ENCODE assay signal across 8 mouse cellular contexts in genomic region chr9:22138480-22138879, GRCm38 (mm10). TPM values are rescaled to one million over a fixed set of nuclear protein-coding genes. Genes with fewer than 3 reads are reported as not detected.
DNase-seq lines count a peak whose midpoint lies in the region; ATAC-seq and TF ChIP-seq lines count a peak whose summit lies in the region.

No protein-coding gene starts in this region.

- H3K27me3 ChIP-seq in heart, postnatal 0 days (ENCODE audit: control insufficient read depth, insufficient read depth, low read length): no peaks in the 10 kb centered on the region
- H3K27me3 ChIP-seq in heart, embryonic 11.5 days (ENCODE audit: control insufficient read depth, insufficient read depth, low read length): 0 out of 2 replicates have a peak, but pooled peaks cover 3% of the 10 kb centered on the region
- H3K27me3 ChIP-seq in neural tube, embryonic 15.5 days (replicated peaks): no peaks in the 10 kb centered on the region
- no peaks in the 10 kb centered on the region for H3K27me3 ChIP-seq in midbrain, postnatal 0 days (ENCODE audit: insufficient read depth, low read length)
- H3K27me3 ChIP-seq in forebrain, embryonic 16.5 days (replicated peaks; ENCODE audit: control insufficient read depth, insufficient read depth, low read length): no peaks in the 10 kb centered on the region

- no peak for DNase-seq in heart, postnatal 0 days (ENCODE audit: low spot score)
- peak; percentile 51 for DNase-seq in neural tube, embryonic 10.5 days (ENCODE audit: extremely low spot score, low spot score)
- DNase-seq in cerebellum, postnatal 14 days: peak; percentile 73 to 76
- no peak for DNase-seq in midbrain, postnatal 0 days (ENCODE audit: low spot score)
- no peak for DNase-seq in ovary, postnatal 36 days (ENCODE audit: low spot score)

- TF ChIP-seq EP300 in heart, postnatal 0 days (IDR thresholded peaks at IDR 0.05; ENCODE audit: low read depth): no peak

- no peaks in the 10 kb centered on the region for H3K4me1 ChIP-seq in heart, postnatal 0 days (ENCODE audit: control insufficient read depth, insufficient read depth)
- H3K4me1 ChIP-seq in heart, embryonic 11.5 days (ENCODE audit: control insufficient read depth, insufficient read depth, low read length): no peaks in the 10 kb centered on the region
- peaks cover 3% of the 10 kb centered on the region; the same call in 1 of the 2 replicates for H3K4me1 ChIP-seq in neural tube, embryonic 15.5 days
- H3K4me1 ChIP-seq in midbrain, postnatal 0 days (ENCODE audit: insufficient read depth, low read length): no peaks in the 10 kb centered on the region
- no peaks in the 10 kb centered on the region for H3K4me1 ChIP-seq in forebrain, embryonic 16.5 days (replicated peaks; ENCODE audit: control insufficient read depth, insufficient read depth, low read length)

- no peak overlapping the region for H3K9ac ChIP-seq in heart, postnatal 0 days (replicated peaks; ENCODE audit: low read depth, low read length)
- H3K9ac ChIP-seq in heart, embryonic 11.5 days (ENCODE audit: low read depth, low read length): no peak overlapping the region
- H3K9ac ChIP-seq in neural tube, embryonic 15.5 days (replicated peaks): no peak overlapping the region
- H3K9ac ChIP-seq in midbrain, postnatal 0 days (replicated peaks; ENCODE audit: low read length, poor library complexity, severe bottlenecking): no peak overlapping the region
- no peak overlapping the region for H3K9ac ChIP-seq in forebrain, embryonic 16.5 days (replicated peaks; ENCODE audit: low read depth, low read length)

- H3K4me2 ChIP-seq in heart, postnatal 0 days (ENCODE audit: low read depth, low read length): no peak overlapping the region
- H3K4me2 ChIP-seq in heart, embryonic 11.5 days: no peak overlapping the region
- H3K4me2 ChIP-seq in neural tube, embryonic 15.5 days: no peak overlapping the region
- H3K4me2 ChIP-seq in midbrain, postnatal 0 days (ENCODE audit: low read depth, low read length, poor library complexity, severe bottlenecking): no peak overlapping the region
- no peak overlapping the region for H3K4me2 ChIP-seq in forebrain, embryonic 16.5 days (ENCODE audit: low read length)

- WGBS in heart, postnatal 0 days: 27% methylated on average over 2 of the region's 2 CpGs
- 36% methylated on average over 2 of the region's 2 CpGs for WGBS in heart, embryonic 11.5 days (ENCODE audit: insufficient replicate concordance)
- 32% methylated on average over 2 of the region's 2 CpGs for WGBS in neural tube, embryonic 15.5 days
- 23% methylated on average over 2 of the region's 2 CpGs for WGBS in midbrain, postnatal 0 days
- WGBS in forebrain, embryonic 16.5 days: 14% methylated on average over 2 of the region's 2 CpGs

- no peak overlapping the region for H3K4me3 ChIP-seq in heart, postnatal 0 days (ENCODE audit: low read depth, low read length)
- H3K4me3 ChIP-seq in heart, embryonic 11.5 days (ENCODE audit: low read depth, low read length): no peak overlapping the region
- no peak overlapping the region for H3K4me3 ChIP-seq in neural tube, embryonic 15.5 days (replicated peaks)
- H3K4me3 ChIP-seq in midbrain, postnatal 0 days (ENCODE audit: low read depth, low read length): no peak overlapping the region
- no peak overlapping the region for H3K4me3 ChIP-seq in forebrain, embryonic 16.5 days (replicated peaks; ENCODE audit: low read length)

- H3K27ac ChIP-seq in heart, postnatal 0 days (ENCODE audit: low read depth): no peak overlapping the region
- H3K27ac ChIP-seq in heart, embryonic 11.5 days (ENCODE audit: low read depth, low read length): no peak overlapping the region
- H3K27ac ChIP-seq in neural tube, embryonic 15.5 days (replicated peaks): no peak overlapping the region
- H3K27ac ChIP-seq in midbrain, postnatal 0 days (ENCODE audit: low read depth, low read length): no peak overlapping the region
- no peak overlapping the region for H3K27ac ChIP-seq in forebrain, embryonic 16.5 days (ENCODE audit: low read length)

- H3K36me3 ChIP-seq in heart, postnatal 0 days (replicated peaks; ENCODE audit: control insufficient read depth, insufficient read depth, low read length): no peaks in the 10 kb centered on the region
- no peaks in the 10 kb centered on the region for H3K36me3 ChIP-seq in heart, embryonic 11.5 days (ENCODE audit: control insufficient read depth, insufficient read depth, low read length)
- no peaks in the 10 kb centered on the region for H3K36me3 ChIP-seq in neural tube, embryonic 15.5 days
- no peaks in the 10 kb centered on the region for H3K36me3 ChIP-seq in midbrain, postnatal 0 days (ENCODE audit: insufficient read depth, low read length)
- H3K36me3 ChIP-seq in forebrain, embryonic 16.5 days (ENCODE audit: control insufficient read depth, insufficient read depth): no peaks in the 10 kb centered on the region

- no peaks in the 10 kb centered on the region for H3K9me3 ChIP-seq in heart, postnatal 0 days (replicated peaks; ENCODE audit: control insufficient read depth, low read length)
- no peaks in the 10 kb centered on the region for H3K9me3 ChIP-seq in heart, embryonic 11.5 days (replicated peaks; ENCODE audit: control insufficient read depth, low read length)
- H3K9me3 ChIP-seq in neural tube, embryonic 15.5 days (replicated peaks): no peaks in the 10 kb centered on the region
- no peaks in the 10 kb centered on the region for H3K9me3 ChIP-seq in midbrain, postnatal 0 days (ENCODE audit: low read length)
- H3K9me3 ChIP-seq in forebrain, embryonic 16.5 days (ENCODE audit: control insufficient read depth, low read length): no peaks in the 10 kb centered on the region

- no peak; the same call in 1 of the 2 replicates for ATAC-seq in heart, postnatal 0 days (ENCODE audit: insufficient read depth, low read depth)
- no peak for ATAC-seq in heart, embryonic 11.5 days (replicated peaks; ENCODE audit: insufficient number of reproducible peaks, low FRiP score, low TSS enrichment)
- ATAC-seq in neural tube, embryonic 15.5 days (ENCODE audit: low FRiP score): no peak
- no peak for ATAC-seq in midbrain, postnatal 0 days (ENCODE audit: low FRiP score)
- no peak for ATAC-seq in forebrain, embryonic 16.5 days

- peak; percentile 85 for TF ChIP-seq CTCF in heart, postnatal 0 days (IDR thresholded peaks at IDR 0.05; ENCODE audit: low read depth)
- peak; percentile 90 for TF ChIP-seq CTCF in midbrain, postnatal 0 days (IDR thresholded peaks at IDR 0.05)

RNA-seq across cellular contexts. Expression of gene Acp5, which starts 3.0 kb away (rescaled TPM):
- 0.77 and 4.4 TPM in 2 replicates for total RNA-seq in heart, postnatal 0 days (2014; rRNA removed; ENCODE audit: low replicate concordance)
- 2.0 TPM in 2 replicates for polyA plus RNA-seq in heart, postnatal 0 days (2015; fragmentation: Nextera tagmentation; extraction: Ambion mirVana)
- 51.6 and 68.9 TPM in 2 replicates for polyA plus RNA-seq in heart, embryonic 11.5 days (2014; fragmentation: Nextera tagmentation; extraction: Ambion mirVana)
- 1.0 and 7.1 TPM in 2 replicates for polyA plus RNA-seq in neural tube, embryonic 15.5 days (2015; fragmentation: Nextera tagmentation; extraction: Ambion mirVana)
- total RNA-seq in midbrain, postnatal 0 days (2014; rRNA removed): 1.0 and 2.9 TPM in 2 replicates
- polyA plus RNA-seq in midbrain, postnatal 0 days (2015; fragmentation: Nextera tagmentation; extraction: Ambion mirVana): 0.47 and 0.79 TPM in 2 replicates
- polyA plus RNA-seq in forebrain, embryonic 16.5 days (2015; fragmentation: Nextera tagmentation; extraction: Ambion mirVana): 0.42 TPM in 1 of 2 replicates, not detected in the other

RNA-seq across cellular contexts. Expression of gene Pigyl, which starts 18.2 kb away (rescaled TPM):
- 7.4 and 28.1 TPM in 2 replicates for total RNA-seq in heart, postnatal 0 days (2014; rRNA removed; ENCODE audit: low replicate concordance)
- 61.7 and 68.1 TPM in 2 replicates for polyA plus RNA-seq in heart, postnatal 0 days (2015; fragmentation: Nextera tagmentation; extraction: Ambion mirVana)
- 47.0 and 47.8 TPM in 2 replicates for polyA plus RNA-seq in heart, embryonic 11.5 days (2014; fragmentation: Nextera tagmentation; extraction: Ambion mirVana)
- 92.5 and 97.0 TPM in 2 replicates for polyA plus RNA-seq in neural tube, embryonic 15.5 days (2015; fragmentation: Nextera tagmentation; extraction: Ambion mirVana)
- total RNA-seq in midbrain, postnatal 0 days (2014; rRNA removed): 27.0 and 40.8 TPM in 2 replicates
- polyA plus RNA-seq in midbrain, postnatal 0 days (2015; fragmentation: Nextera tagmentation; extraction: Ambion mirVana): 120 and 122 TPM in 2 replicates
- polyA plus RNA-seq in forebrain, embryonic 16.5 days (2015; fragmentation: Nextera tagmentation; extraction: Ambion mirVana): 72.5 and 78.8 TPM in 2 replicates

RNA-seq across cellular contexts. Expression of gene Elof1, which starts 21.5 kb away (rescaled TPM):
- total RNA-seq in heart, postnatal 0 days (2014; rRNA removed; ENCODE audit: low replicate concordance): 86.6 and 132 TPM in 2 replicates
- 82.3 and 89.1 TPM in 2 replicates for polyA plus RNA-seq in heart, postnatal 0 days (2015; fragmentation: Nextera tagmentation; extraction: Ambion mirVana)
- 132 and 134 TPM in 2 replicates for polyA plus RNA-seq in heart, embryonic 11.5 days (2014; fragmentation: Nextera tagmentation; extraction: Ambion mirVana)
- polyA plus RNA-seq in neural tube, embryonic 15.5 days (2015; fragmentation: Nextera tagmentation; extraction: Ambion mirVana): 183 and 193 TPM in 2 replicates
- 129 and 132 TPM in 2 replicates for total RNA-seq in midbrain, postnatal 0 days (2014; rRNA removed)
- polyA plus RNA-seq in midbrain, postnatal 0 days (2015; fragmentation: Nextera tagmentation; extraction: Ambion mirVana): 161 and 178 TPM in 2 replicates
- 147 and 168 TPM in 2 replicates for polyA plus RNA-seq in forebrain, embryonic 16.5 days (2015; fragmentation: Nextera tagmentation; extraction: Ambion mirVana)

RNA-seq across cellular contexts. Expression of gene Cnn1, which starts 39.5 kb away (rescaled TPM):
- total RNA-seq in heart, postnatal 0 days (2014; rRNA removed; ENCODE audit: low replicate concordance): 56.3 and 305 TPM in 2 replicates
- polyA plus RNA-seq in heart, postnatal 0 days (2015; fragmentation: Nextera tagmentation; extraction: Ambion mirVana): 41.3 and 53.5 TPM in 2 replicates
- 388 and 445 TPM in 2 replicates for polyA plus RNA-seq in heart, embryonic 11.5 days (2014; fragmentation: Nextera tagmentation; extraction: Ambion mirVana)
- polyA plus RNA-seq in neural tube, embryonic 15.5 days (2015; fragmentation: Nextera tagmentation; extraction: Ambion mirVana): 0.84 and 34.2 TPM in 2 replicates
- total RNA-seq in midbrain, postnatal 0 days (2014; rRNA removed): 1.2 and 1.3 TPM in 2 replicates
- polyA plus RNA-seq in midbrain, postnatal 0 days (2015; fragmentation: Nextera tagmentation; extraction: Ambion mirVana): 0.77 and 0.92 TPM in 2 replicates
- 0.60 and 0.78 TPM in 2 replicates for polyA plus RNA-seq in forebrain, embryonic 16.5 days (2015; fragmentation: Nextera tagmentation; extraction: Ambion mirVana)

RNA-seq across cellular contexts. Expression of gene Zfp872, which starts 49.4 kb away (rescaled TPM):
- not detected in 2 replicates for total RNA-seq in heart, postnatal 0 days (2014; rRNA removed; ENCODE audit: low replicate concordance)
- not detected in 2 replicates for polyA plus RNA-seq in heart, postnatal 0 days (2015; fragmentation: Nextera tagmentation; extraction: Ambion mirVana)
- 0.04 and 0.10 TPM in 2 replicates for polyA plus RNA-seq in heart, embryonic 11.5 days (2014; fragmentation: Nextera tagmentation; extraction: Ambion mirVana)
- 0.42 and 0.58 TPM in 2 replicates for polyA plus RNA-seq in neural tube, embryonic 15.5 days (2015; fragmentation: Nextera tagmentation; extraction: Ambion mirVana)
- 0.22 and 2.0 TPM in 2 replicates for total RNA-seq in midbrain, postnatal 0 days (2014; rRNA removed)
- 0.29 and 0.31 TPM in 2 replicates for polyA plus RNA-seq in midbrain, postnatal 0 days (2015; fragmentation: Nextera tagmentation; extraction: Ambion mirVana)
- polyA plus RNA-seq in forebrain, embryonic 16.5 days (2015; fragmentation: Nextera tagmentation; extraction: Ambion mirVana): 0.29 and 0.37 TPM in 2 replicates

Comparison
In these comparisons a context has a peak if more than half of its experiments do, and no peak if none do; other contexts are left out.
1. DNase-seq: peak in neural tube, embryonic 10.5 days (single experiment) and cerebellum, postnatal 14 days (2 of 2); none in heart, postnatal 0 days (single experiment), midbrain, postnatal 0 days (single experiment) and ovary, postnatal 36 days (single experiment).